Mouse (Mus musculus) liver, embryonic 14.5 days (tissue): Measurements from ENCODE around the gene Plscr3. TPM values are rescaled to one million over a fixed set of nuclear protein-coding genes. Genes with fewer than 3 reads are reported as not detected.
A peak's percentile ranks its signal among the peaks of the same experiment; 100 is the strongest.

Experiments
- ATAC-seq: fragments of 200-750 bp; cut with Nextera tagmentation; 2 replicates; pipeline ENCODE4 v1.8.0; 2017; ENCODE audit warnings: moderate number of reproducible peaks, mild to moderate bottlenecking, moderate library complexity; ENCODE audit not compliant: insufficient read depth
- DNase-seq, 3 experiments: peaks; one replicate each; pipeline ENCODE4 v3.0.0-alpha.2; 2012 to 2013; ENCODE audit warnings: low read depth in 3 of 3, low spot score in 3 of 3
- H3K27ac ChIP-seq: fragments of 300-500 bp; sonication (generic); 2 replicates; pipeline ENCODE4 v1.5.1; 2014; ENCODE audit warnings: moderate library complexity, mild to moderate bottlenecking, control low read depth, inconsistent platforms
- H3K27me3 ChIP-seq: fragments of 300-500 bp; sonication (generic); 2 replicates; pipeline ENCODE4 v1.6.1; 2014; ENCODE audit warnings: mild to moderate bottlenecking, low read length, moderate library complexity; ENCODE audit not compliant: control insufficient read depth, insufficient read depth
- H3K36me3 ChIP-seq: fragments of 300-500 bp; sonication (generic); replicated peaks from 2 replicates; pipeline ENCODE4 v1.6.1; 2014; ENCODE audit warnings: low read depth; ENCODE audit not compliant: control insufficient read depth, insufficient read depth
- H3K4me1 ChIP-seq, 2 experiments: fragments of 200-500 bp in 1 of 2; fragments of 300-500 bp in 1 of 2; sonication (generic) in 1 of 2; replicated peaks; 2 replicates each; pipeline ENCODE4 v1.6.1; 2012 to 2014; ENCODE audit warnings: antibody characterized with exemption in 1 of 2, inconsistent platforms in 1 of 2, low read length in 1 of 2; ENCODE audit not compliant: control insufficient read depth in 2 of 2, insufficient read depth in 2 of 2
- H3K4me2 ChIP-seq: fragments of 300-500 bp; sonication (generic); 2 replicates; pipeline ENCODE4 v1.6.1; 2014; ENCODE audit warnings: low read depth, mild to moderate bottlenecking, control low read depth, moderate library complexity
- H3K4me3 ChIP-seq, 2 experiments: fragments of 200-500 bp in 1 of 2; fragments of 300-500 bp in 1 of 2; sonication (generic) in 1 of 2; 2 replicates each; pipeline ENCODE4 v1.5.1; 2012 to 2014; ENCODE audit warnings: low read depth in 2 of 2, low read length in 2 of 2, mild to moderate bottlenecking in 2 of 2, control low read depth in 1 of 2, inconsistent platforms in 1 of 2, moderate library complexity in 1 of 2; ENCODE audit not compliant: insufficient read depth in 1 of 2
- H3K9ac ChIP-seq: fragments of 300-500 bp; sonication (generic); replicated peaks from 2 replicates; pipeline ENCODE4 v1.6.1; 2014; ENCODE audit warnings: mild to moderate bottlenecking, control low read depth, moderate library complexity
- H3K9me3 ChIP-seq: fragments of 300-500 bp; sonication (generic); 2 replicates; pipeline ENCODE4 v1.6.1; 2016; ENCODE audit warnings: low read length, mixed read lengths; ENCODE audit not compliant: control insufficient read depth
- CTCF ChIP-seq: IDR thresholded peaks from 2 replicates; pipeline ENCODE4 v1.5.1; 2016; ENCODE audit warnings: antibody characterized with exemption, low read depth, control low read depth
- EP300 ChIP-seq: IDR thresholded peaks from 2 replicates; pipeline ENCODE4 v1.6.1; 2016; ENCODE audit warnings: antibody characterized with exemption, low read depth
- WGBS: fragments of 180-500 bp; shearing (Covaris S2); extraction: QIAGEN DNeasy Blood & Tissue Kit; methylation state at CpG from one replicate; pipeline ENCODE4 v1.1.7; 2014; ENCODE audit not compliant: insufficient replicate concordance; 5-methylcytosine and 5-hydroxymethylcytosine counted together
- polyA plus RNA-seq, 2 experiments: library from polyadenylated mRNA; depleted of rRNA in 1 of 2; stranded (reverse) in 1 of 2; unstranded in 1 of 2; fragments of >200 nt; fragmentation: Nextera tagmentation in 1 of 2; extraction: Ambion mirVana in 1 of 2; gene quantifications; 2 replicates each; pipeline versions ENCODE4 v1.2.1 to v1.2.3; 2012 to 2014

The Plscr3 gene
- polyA plus RNA-seq, 2 experiments, result 18.0 to 22.8 TPM

GRCm38 (mm10) chr11:69864138-69864860 is 18.1 kb downstream of the Plscr3 start:
- ATAC-seq (peak; percentile 40), DNase-seq (no peak)
- no peak overlapping the region for H3K4me3 ChIP-seq
- H3K27me3 ChIP-seq, result 0 out of 2 replicates have a peak, but pooled peaks cover under 1% of the 10 kb centered on the region
- peak overlapping the region; percentile 77 for H3K27ac ChIP-seq
- no peaks in the 10 kb centered on the region for H3K36me3 ChIP-seq
- 25% methylated on average over 8 of the region's 8 CpGs for WGBS
- peak overlapping the region; percentile 50 for H3K4me2 ChIP-seq
- TF ChIP-seq EP300, result no peak
- no peak for TF ChIP-seq CTCF
- H3K9ac ChIP-seq, result peak overlapping the region; percentile 45
- no peaks in the 10 kb centered on the region for H3K9me3 ChIP-seq
- H3K4me1 ChIP-seq, result peaks cover 28 to 33% of the 10 kb centered on the region in 2 experiments

GRCm38 (mm10) chr11:69865561-69865960 is 19.4 kb downstream of the Plscr3 start:
- no peak overlapping the region for H3K27ac ChIP-seq
- WGBS, result 80% methylated on average over 9 of the region's 9 CpGs
- no peak for ATAC-seq

GRCm38 (mm10) chr11:69867335-69867734 is 21.2 kb downstream of the Plscr3 start:
- DNase-seq (no peak), ATAC-seq (peak; percentile 63; the same call in 1 of the 2 replicates)
- Histone ChIP-seq H3K4me1 (peaks cover 32 to 33% of the 10 kb centered on the region in 2 experiments), H3K9me3 (no peaks in the 10 kb centered on the region), H3K4me2 (no peak overlapping the region), H3K36me3 (no peaks in the 10 kb centered on the region), H3K27me3 (no peaks in the 10 kb centered on the region), H3K27ac (no peak overlapping the region), H3K9ac (no peak overlapping the region), H3K4me3 (no peak overlapping the region)
- 32% methylated on average over 9 of the region's 9 CpGs for WGBS
- TF ChIP-seq CTCF, result no peak
- TF ChIP-seq EP300, result peak; percentile 61

More at GRCm38 (mm10) chr11:69865561-69865960, 19.4 kb downstream of the Plscr3 start:
- TF ChIP-seq CTCF (no peak), EP300 (no peak)
- Histone ChIP-seq H3K4me2 (no peak overlapping the region), H3K9me3 (no peaks in the 10 kb centered on the region), H3K27me3 (no peaks in the 10 kb centered on the region), H3K9ac (no peak overlapping the region), H3K36me3 (no peaks in the 10 kb centered on the region), H3K4me3 (no peak overlapping the region), H3K4me1 (peaks cover 30 to 33% of the 10 kb centered on the region in 2 experiments)
- no peak for DNase-seq

- H3K9ac ChIP-seq, result no peak overlapping the region; the same call in 1 of the 2 replicates
- no peak for TF ChIP-seq CTCF
- TF ChIP-seq EP300, result no peak
- ATAC-seq (no peak), DNase-seq (no peak)
- H3K4me3 ChIP-seq, result no peak overlapping the region
- 62% methylated on average over 2 of the region's 2 CpGs for WGBS
- no peak overlapping the region for H3K27ac ChIP-seq
- H3K4me1 ChIP-seq, result peaks cover 19 to 22% of the 10 kb centered on the region in 2 experiments
- H3K36me3 ChIP-seq, result no peaks in the 10 kb centered on the region
- no peaks in the 10 kb centered on the region for H3K9me3 ChIP-seq
- H3K4me2 ChIP-seq, result no peak overlapping the region
- H3K27me3 ChIP-seq, result no peaks in the 10 kb centered on the region
Measured at GRCm38 (mm10) chr11:69870289-69871069, 24.3 kb downstream of the Plscr3 start.

- Histone ChIP-seq H3K27ac (no peak overlapping the region), H3K9ac (no peak overlapping the region), H3K4me1 (peaks cover 32 to 34% of the 10 kb centered on the region in 2 experiments), H3K4me3 (no peak overlapping the region), H3K27me3 (no peaks in the 10 kb centered on the region), H3K9me3 (no peaks in the 10 kb centered on the region), H3K36me3 (no peaks in the 10 kb centered on the region), H3K4me2 (no peak overlapping the region)
- WGBS, result 81% methylated on average over 7 of the region's 7 CpGs
- DNase-seq (no peak), ATAC-seq (no peak)
- TF ChIP-seq CTCF (no peak), EP300 (no peak)
Measured at GRCm38 (mm10) chr11:69871822-69872221, 25.6 kb downstream of the Plscr3 start.
